Mouse (Mus musculus) liver, adult 2 months (tissue): ENCODE data around the gene Utf1.

Experiments used
- CTCF ChIP-seq: fragments of 200-500 bp; IDR thresholded peaks from 2 replicates; pipeline ENCODE4 v1.5.1; 2011; ENCODE audit warnings: low read depth, low read length, control low read depth
- POLR2A ChIP-seq: fragments of 200-500 bp; IDR thresholded peaks from 2 replicates; pipeline ENCODE4 v1.6.1; 2011; ENCODE audit warnings: low read length, control low read depth; ENCODE audit not compliant: insufficient read depth; ENCODE audit errors: extremely low read depth

DNA sequence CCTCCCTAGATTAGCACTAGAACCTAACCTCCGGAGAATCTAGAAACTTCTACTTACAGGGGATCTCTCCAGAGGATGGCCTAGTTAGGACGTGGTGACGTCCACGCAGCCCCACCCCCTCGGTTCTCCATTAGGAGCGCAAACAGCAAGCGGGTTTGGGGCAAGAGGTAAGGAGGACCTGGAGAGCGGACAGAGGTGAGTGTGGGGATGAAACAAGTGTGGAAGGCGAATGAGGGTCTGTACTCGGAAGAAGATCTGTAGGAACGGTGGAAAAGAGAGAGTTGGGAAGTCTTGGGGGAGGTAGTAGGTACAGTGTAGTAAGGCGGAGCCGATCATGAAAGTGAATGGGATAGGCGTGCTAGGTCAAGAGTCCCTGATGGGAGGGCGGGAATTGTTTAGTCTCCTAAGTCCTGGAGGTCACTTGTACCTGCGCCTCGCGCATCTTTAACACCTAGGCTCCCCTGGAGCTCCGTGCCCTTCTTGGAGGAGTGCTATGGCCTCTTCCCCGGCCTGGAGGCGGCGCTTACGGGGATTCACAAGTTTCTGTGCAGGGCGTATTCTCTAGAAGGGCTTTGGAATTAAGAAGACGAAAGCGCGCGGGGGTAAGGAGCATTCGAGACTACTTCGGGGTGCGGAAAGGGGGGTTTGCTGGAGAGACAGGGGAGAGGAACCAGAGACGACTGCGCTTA lies 6.8 kb downstream of the Utf1 start:
- no peak for TF ChIP-seq POLR2A
- TF ChIP-seq CTCF = no peak
